Mouse (Mus musculus) embryonic facial prominence, embryonic 14.5 days (tissue): ENCODE results near the gene Stk32b. TPM values are rescaled to one million over a fixed set of nuclear protein-coding genes. Genes with fewer than 3 reads are reported as not detected.

Experiments used
- ATAC-seq: fragments of 200-750 bp; cut with Nextera tagmentation; 2 replicates; pipeline ENCODE4 v1.8.0; 2017; ENCODE audit warnings: low read depth, moderate number of reproducible peaks, moderate TSS enrichment
- DNase-seq: peaks from one replicate; pipeline ENCODE4 v3.0.0-alpha.2; 2015; ENCODE audit warnings: low spot score
- H3K27ac ChIP-seq: fragments of 300-500 bp; sonication (generic); replicated peaks from 2 replicates; pipeline ENCODE4 v1.5.1; 2014; ENCODE audit warnings: low read depth, mild to moderate bottlenecking, low read length, moderate library complexity
- H3K27me3 ChIP-seq: fragments of 300-500 bp; sonication (generic); replicated peaks from 2 replicates; pipeline ENCODE4 v1.6.1; 2014; ENCODE audit warnings: low read length; ENCODE audit not compliant: control insufficient read depth, insufficient read depth
- H3K36me3 ChIP-seq: fragments of 300-500 bp; sonication (generic); 2 replicates; pipeline ENCODE4 v1.6.1; 2014; ENCODE audit warnings: low read length, mixed read lengths; ENCODE audit not compliant: control insufficient read depth, insufficient read depth
- H3K4me1 ChIP-seq: fragments of 300-500 bp; sonication (generic); 2 replicates; pipeline ENCODE4 v1.6.1; 2014; ENCODE audit warnings: antibody characterized with exemption, low read length; ENCODE audit not compliant: control insufficient read depth, insufficient read depth
- H3K4me2 ChIP-seq: fragments of 300-500 bp; sonication (generic); 2 replicates; pipeline ENCODE4 v1.6.1; 2014; ENCODE audit warnings: low read depth, mild to moderate bottlenecking, low read length, moderate library complexity, mixed read lengths
- H3K4me3 ChIP-seq: fragments of 300-500 bp; sonication (generic); 2 replicates; pipeline ENCODE4 v1.5.1; 2014; ENCODE audit warnings: low read depth, mild to moderate bottlenecking, low read length
- H3K9ac ChIP-seq: fragments of 300-500 bp; sonication (generic); 2 replicates; pipeline ENCODE4 v1.6.1; 2014; ENCODE audit warnings: low read depth, mild to moderate bottlenecking, low read length, moderate library complexity, mixed read lengths
- H3K9me3 ChIP-seq: fragments of 300-500 bp; sonication (generic); 2 replicates; pipeline ENCODE4 v1.6.1; 2016; ENCODE audit warnings: low read length; ENCODE audit not compliant: control insufficient read depth
- WGBS: fragments of 180-500 bp; shearing (Covaris S2); extraction: QIAGEN DNeasy Blood & Tissue Kit; methylation state at CpG from one replicate; pipeline ENCODE4 v1.1.7; 2014; 5-methylcytosine and 5-hydroxymethylcytosine counted together
- polyA plus RNA-seq: library from polyadenylated mRNA; unstranded; fragments of >200 nt; fragmentation: Nextera tagmentation; extraction: Ambion mirVana; gene quantifications from 2 replicates; pipeline ENCODE4 v1.2.1, GENCODE M21; 2014

Gene Stk32b
- polyA plus RNA-seq, 1 experiment from 2014 or later: 5.1 TPM

DNA sequence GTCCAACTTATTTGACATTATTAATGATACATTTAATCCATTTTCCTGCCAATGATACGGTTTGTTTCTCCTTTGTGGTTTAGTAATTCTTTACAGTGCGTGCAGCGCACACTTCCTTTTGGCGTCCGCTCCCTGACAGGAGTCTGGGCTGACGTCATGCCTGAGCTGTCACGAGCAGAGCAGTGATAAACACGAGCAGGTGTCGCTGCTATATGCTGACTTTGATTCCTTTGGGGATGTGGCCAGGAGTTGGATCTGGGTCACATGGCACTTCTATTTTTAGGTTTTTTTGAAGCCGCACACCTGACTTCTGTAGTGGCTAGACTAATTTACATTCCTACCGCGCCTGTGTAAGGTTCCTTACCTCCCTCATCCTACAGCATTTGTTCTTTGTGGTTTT is 17.2 kb downstream of the Stk32b start:
- H3K4me2 ChIP-seq: no peak overlapping the region
- H3K9ac ChIP-seq: no peak overlapping the region
- DNase-seq (peak; percentile 85), ATAC-seq (peak; percentile 82; the same call in 1 of the 2 replicates)
- 51% methylated on average over 12 of the region's 12 CpGs for WGBS
- H3K27me3 ChIP-seq: no peaks in the 10 kb centered on the region
- no peak overlapping the region for H3K27ac ChIP-seq
- H3K9me3 ChIP-seq: no peaks in the 10 kb centered on the region
- H3K36me3 ChIP-seq: no peaks in the 10 kb centered on the region
- no peak overlapping the region for H3K4me3 ChIP-seq
- H3K4me1 ChIP-seq: peaks cover 2% of the 10 kb centered on the region; the same call in 1 of the 2 replicates

DNA sequence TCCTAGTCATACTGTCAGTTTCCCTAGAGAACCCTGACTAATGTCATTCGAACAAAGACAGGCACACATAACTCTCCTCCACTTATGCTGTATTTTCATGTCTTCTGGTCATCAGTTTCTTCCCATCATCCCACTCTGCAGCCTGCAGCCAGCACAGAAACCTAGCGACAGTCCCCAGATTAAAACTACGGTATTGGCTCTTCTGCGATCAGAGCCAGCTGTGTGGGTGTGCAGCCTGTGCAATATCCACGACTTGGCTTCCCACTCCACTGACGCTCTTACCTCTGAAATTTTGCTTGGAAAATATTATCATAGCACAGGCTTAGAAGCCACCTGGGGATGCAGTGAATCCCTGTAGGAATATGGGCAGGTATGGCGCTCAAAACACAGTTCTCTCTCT is 19.7 kb downstream of the Stk32b start:
- Histone ChIP-seq H3K4me3 (no peak overlapping the region), H3K27ac (no peak overlapping the region), H3K4me2 (no peak overlapping the region), H3K36me3 (no peaks in the 10 kb centered on the region), H3K9me3 (no peaks in the 10 kb centered on the region), H3K4me1 (peaks cover 2% of the 10 kb centered on the region; the same call in 1 of the 2 replicates), H3K9ac (no peak overlapping the region), H3K27me3 (no peaks in the 10 kb centered on the region)
- WGBS: 80% methylated on average over 7 of the region's 7 CpGs
- ATAC-seq: no peak
- DNase-seq: no peak

DNA sequence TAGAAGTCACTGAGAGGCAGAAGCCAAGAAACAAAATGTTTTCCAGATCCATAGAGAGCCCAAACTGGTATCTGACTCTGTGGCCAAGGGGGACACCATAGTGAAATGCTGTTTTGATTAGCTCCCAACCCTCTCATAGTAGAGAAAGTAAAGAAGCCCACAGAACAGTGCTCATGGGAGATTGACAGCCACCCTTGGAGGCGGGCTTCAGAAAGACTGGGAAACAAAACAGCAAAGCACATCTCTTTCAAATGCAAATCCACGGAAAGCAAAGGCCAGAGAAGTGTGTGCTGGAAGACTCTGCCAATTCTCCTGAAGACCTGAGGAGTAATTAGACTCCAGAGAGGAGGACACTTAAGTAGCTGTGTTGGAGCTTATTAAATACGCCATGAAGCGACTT is 21.2 kb downstream of the Stk32b start:
- H3K4me2 ChIP-seq: no peak overlapping the region
- DNase-seq: no peak
- no peak overlapping the region for H3K27ac ChIP-seq
- peaks cover 2% of the 10 kb centered on the region; the same call in 1 of the 2 replicates for H3K4me1 ChIP-seq
- no peaks in the 10 kb centered on the region for H3K27me3 ChIP-seq
- H3K9ac ChIP-seq: no peak overlapping the region
- no peak for ATAC-seq
- H3K9me3 ChIP-seq: no peaks in the 10 kb centered on the region
- no peaks in the 10 kb centered on the region for H3K36me3 ChIP-seq
- no peak overlapping the region for H3K4me3 ChIP-seq
- WGBS: 35% methylated on average over 4 of the region's 4 CpGs

DNA sequence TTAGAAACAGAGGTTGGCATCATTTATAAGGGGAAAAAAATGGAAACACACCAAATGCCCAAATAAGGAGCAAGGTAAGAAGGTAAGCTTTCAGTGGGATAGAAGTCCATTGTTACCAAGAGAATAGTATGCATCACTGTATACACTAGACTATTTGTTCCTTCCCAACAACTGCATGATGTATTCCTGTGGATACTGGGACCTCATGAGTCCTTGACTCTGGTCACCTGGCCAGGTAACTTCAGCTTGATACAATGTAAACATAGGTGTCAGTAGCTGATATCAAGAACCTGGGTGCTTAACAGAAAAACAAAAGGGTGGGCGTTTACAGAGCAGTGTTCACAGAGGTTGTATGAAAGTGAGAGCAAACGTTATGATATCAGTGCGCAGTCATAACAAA is 24.2 kb downstream of the Stk32b start:
- H3K4me2 ChIP-seq: no peak overlapping the region
- 78% methylated on average over 3 of the region's 3 CpGs for WGBS
- H3K9ac ChIP-seq: no peak overlapping the region

DNA sequence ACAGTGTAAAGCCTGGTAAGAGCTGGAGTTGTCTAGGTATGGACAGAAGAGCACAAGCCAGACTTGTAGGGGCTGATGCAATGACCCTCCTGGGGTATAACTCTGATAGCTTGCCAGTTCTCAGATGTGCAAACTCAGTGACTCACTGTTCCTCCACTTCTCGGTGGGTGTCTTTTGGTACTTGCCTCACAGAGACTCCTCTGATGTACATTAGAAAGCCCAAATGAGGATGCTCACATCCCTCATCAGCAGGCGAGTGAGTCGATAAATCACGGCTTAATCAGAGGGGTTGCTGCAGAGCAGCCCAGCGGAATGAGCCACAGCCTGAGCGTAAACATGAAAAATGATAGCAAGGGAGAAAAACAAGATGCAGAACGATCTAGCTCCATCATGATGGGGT is 46.2 kb downstream of the Stk32b start:
- Histone ChIP-seq H3K27me3 (no peaks in the 10 kb centered on the region), H3K36me3 (no peaks in the 10 kb centered on the region), H3K9ac (no peak overlapping the region), H3K4me3 (no peak overlapping the region), H3K4me1 (no peaks in the 10 kb centered on the region), H3K4me2 (no peak overlapping the region), H3K27ac (no peak overlapping the region), H3K9me3 (no peaks in the 10 kb centered on the region)
- 85% methylated on average over 7 of the region's 7 CpGs for WGBS
- DNase-seq (no peak), ATAC-seq (no peak)

More for the DNA sequence above, 24.2 kb downstream of the Stk32b start:
- Histone ChIP-seq H3K4me3 (no peak overlapping the region), H3K9me3 (no peaks in the 10 kb centered on the region), H3K4me1 (no peaks in the 10 kb centered on the region), H3K36me3 (no peaks in the 10 kb centered on the region), H3K27ac (no peak overlapping the region), H3K27me3 (no peaks in the 10 kb centered on the region)
- no peak for DNase-seq
- no peak for ATAC-seq

DNA sequence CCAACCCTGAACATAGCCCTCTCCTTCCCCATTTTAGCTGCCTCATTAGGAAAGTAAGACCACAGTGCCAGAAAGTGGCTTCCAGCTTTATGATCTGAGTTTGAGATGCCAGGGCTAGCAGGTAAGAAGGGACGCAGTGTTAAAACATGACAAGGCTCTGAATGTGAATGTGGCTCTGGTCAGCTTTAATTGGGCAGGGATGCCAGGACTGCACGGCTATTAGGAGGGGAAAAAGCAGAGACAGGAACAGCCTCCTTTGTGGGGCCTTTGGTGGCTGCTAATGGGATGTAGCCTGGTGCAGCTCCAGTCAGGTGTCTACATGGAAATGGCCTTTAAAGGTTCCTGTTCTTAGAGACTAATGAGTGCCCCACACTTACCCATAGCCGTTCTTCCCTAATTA is 52.0 kb downstream of the Stk32b start:
- Histone ChIP-seq H3K9ac (no peak overlapping the region), H3K4me3 (no peak overlapping the region), H3K27me3 (no peaks in the 10 kb centered on the region), H3K36me3 (no peaks in the 10 kb centered on the region), H3K4me1 (no peaks in the 10 kb centered on the region), H3K27ac (no peak overlapping the region), H3K9me3 (no peaks in the 10 kb centered on the region), H3K4me2 (no peak overlapping the region)
- DNase-seq (no peak), ATAC-seq (no peak)
- WGBS: 64% methylated on average over 3 of the region's 3 CpGs

DNA sequence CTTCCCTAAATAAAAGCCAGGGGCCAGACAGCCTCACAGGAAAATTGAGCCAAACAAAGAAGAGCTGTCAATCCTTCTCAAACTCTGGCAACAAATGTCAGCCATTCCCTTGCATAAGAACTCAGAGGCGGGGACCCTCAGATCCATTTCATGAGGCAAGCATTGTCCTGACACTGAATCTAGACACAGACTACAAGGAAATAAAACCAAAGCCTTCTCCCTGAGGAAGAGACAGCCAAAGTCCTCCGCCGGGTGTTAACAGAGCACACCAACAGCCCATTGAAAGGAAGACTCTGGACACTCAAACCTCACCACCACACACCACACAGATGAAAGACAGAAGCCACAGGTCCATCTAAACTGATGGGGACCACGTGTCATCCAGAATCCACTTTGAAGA is 57.8 kb downstream of the Stk32b start:
- 71% methylated on average over 4 of the region's 4 CpGs for WGBS
- no peak overlapping the region for H3K27ac ChIP-seq
- no peak overlapping the region for H3K9ac ChIP-seq

DNA sequence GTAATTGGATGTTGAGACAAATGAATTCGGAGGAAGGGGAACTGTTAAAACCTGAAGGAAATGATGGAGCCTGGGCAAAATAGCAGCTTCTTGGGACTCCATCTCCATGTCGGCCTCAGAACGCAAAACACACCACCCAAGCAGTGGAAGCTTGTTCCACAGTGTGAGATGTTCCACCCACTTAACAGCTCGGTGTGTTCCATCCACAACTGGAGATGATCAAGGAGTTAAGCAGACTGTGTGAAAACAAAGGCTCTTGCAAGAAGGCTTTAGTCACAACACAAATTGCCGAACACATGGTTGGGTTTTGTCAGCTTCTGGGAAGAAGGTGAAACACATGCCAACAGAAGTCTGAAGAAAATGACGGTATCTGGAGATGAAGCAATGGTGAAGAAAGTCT is 59.2 kb downstream of the Stk32b start:
- no peak for DNase-seq
- 72% methylated on average over 6 of the region's 6 CpGs for WGBS
- H3K27ac ChIP-seq: no peak overlapping the region
- H3K4me2 ChIP-seq: no peak overlapping the region
- ATAC-seq: no peak
- no peaks in the 10 kb centered on the region for H3K9me3 ChIP-seq
- no peak overlapping the region for H3K4me3 ChIP-seq
- H3K4me1 ChIP-seq: no peaks in the 10 kb centered on the region
- no peaks in the 10 kb centered on the region for H3K36me3 ChIP-seq
- H3K9ac ChIP-seq: no peak overlapping the region
- no peaks in the 10 kb centered on the region for H3K27me3 ChIP-seq

More for the DNA sequence above, 57.8 kb downstream of the Stk32b start:
- H3K27me3 ChIP-seq: no peaks in the 10 kb centered on the region
- no peaks in the 10 kb centered on the region for H3K4me1 ChIP-seq
- no peaks in the 10 kb centered on the region for H3K9me3 ChIP-seq
- H3K36me3 ChIP-seq: no peaks in the 10 kb centered on the region
- DNase-seq (no peak), ATAC-seq (no peak)
- no peak overlapping the region for H3K4me2 ChIP-seq
- no peak overlapping the region for H3K4me3 ChIP-seq

DNA sequence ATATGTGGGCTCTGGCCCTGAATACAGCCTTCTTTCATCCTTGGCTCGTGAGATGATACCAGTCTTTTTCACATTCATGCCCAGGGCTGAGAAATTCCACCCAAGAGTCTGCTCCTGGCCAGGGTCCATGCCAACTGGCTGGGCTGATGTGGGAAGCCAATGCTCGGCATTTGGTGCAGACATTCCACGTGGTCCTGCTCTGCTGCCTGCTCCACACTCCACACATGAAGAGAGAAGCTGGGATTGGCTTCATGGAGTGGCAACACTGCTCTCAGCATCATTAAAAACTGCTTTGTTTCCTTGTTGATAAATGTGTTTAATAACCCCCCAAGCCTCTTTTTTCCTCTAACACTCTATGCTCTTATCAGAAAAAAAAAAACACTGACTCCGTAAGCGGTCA is 61.8 kb downstream of the Stk32b start:
- Histone ChIP-seq H3K4me2 (no peak overlapping the region), H3K27ac (no peak overlapping the region), H3K9me3 (no peaks in the 10 kb centered on the region), H3K36me3 (no peaks in the 10 kb centered on the region), H3K4me3 (no peak overlapping the region), H3K4me1 (no peaks in the 10 kb centered on the region), H3K27me3 (no peaks in the 10 kb centered on the region), H3K9ac (no peak overlapping the region)
- ATAC-seq (no peak), DNase-seq (no peak)
- 84% methylated on average over 5 of the region's 5 CpGs for WGBS
